In genomic region chr19:45660503-45660790, GRCm38 (mm10) we compare ENCODE assay signal across 8 mouse cellular contexts. TPM values are rescaled to one million over a fixed set of nuclear protein-coding genes. Genes with fewer than 3 reads are reported as not detected.
DNase-seq lines count a peak whose midpoint lies in the region; ATAC-seq lines count a peak whose summit lies in the region.

No protein-coding gene starts in this region.

- no peaks in the 10 kb centered on the region for H3K27me3 ChIP-seq in heart, embryonic 12.5 days (replicated peaks)
- H3K27me3 ChIP-seq in hindbrain, embryonic 13.5 days, result 0 out of 2 replicates have a peak, but pooled peaks cover 3% of the 10 kb centered on the region
- no peaks in the 10 kb centered on the region for H3K27me3 ChIP-seq in midbrain, embryonic 11.5 days (ENCODE audit: control insufficient read depth, insufficient read depth, low read length)

- H3K9me3 ChIP-seq in heart, embryonic 12.5 days (replicated peaks), result no peaks in the 10 kb centered on the region
- H3K9me3 ChIP-seq in hindbrain, embryonic 13.5 days, result no peaks in the 10 kb centered on the region
- H3K9me3 ChIP-seq in midbrain, embryonic 11.5 days (ENCODE audit: control insufficient read depth, low read length), result no peaks in the 10 kb centered on the region

- peak overlapping the region; percentile 82 for H3K4me2 ChIP-seq in heart, embryonic 12.5 days
- peak overlapping the region; percentile 83 for H3K4me2 ChIP-seq in hindbrain, embryonic 13.5 days
- H3K4me2 ChIP-seq in midbrain, embryonic 11.5 days, result peak overlapping the region; percentile 72

- intact Hi-C loops in heart, postnatal 25 days (cut with DNase I), result no loop called here

- peak overlapping the region; percentile 99 for H3K9ac ChIP-seq in heart, embryonic 12.5 days
- peak overlapping the region; percentile 99 for H3K9ac ChIP-seq in hindbrain, embryonic 13.5 days
- H3K9ac ChIP-seq in midbrain, embryonic 11.5 days (ENCODE audit: low read length), result peak overlapping the region; percentile 98

- peaks cover 32% of the 10 kb centered on the region for H3K4me1 ChIP-seq in heart, embryonic 12.5 days (replicated peaks)
- peaks cover 29% of the 10 kb centered on the region for H3K4me1 ChIP-seq in hindbrain, embryonic 13.5 days (replicated peaks)
- H3K4me1 ChIP-seq in midbrain, embryonic 11.5 days (ENCODE audit: control insufficient read depth, insufficient read depth, low read length), result no peaks in the 10 kb centered on the region; the same call in 1 of the 2 replicates

- H3K4me3 ChIP-seq in heart, embryonic 12.5 days, result peak overlapping the region; percentile 84
- peak overlapping the region; percentile 83 for H3K4me3 ChIP-seq in hindbrain, embryonic 13.5 days
- peak overlapping the region; percentile 75 for H3K4me3 ChIP-seq in midbrain, embryonic 11.5 days (ENCODE audit: low read depth, low read length)

- ATAC-seq in heart, embryonic 12.5 days (ENCODE audit: insufficient number of reproducible peaks, low FRiP score), result no peak
- ATAC-seq in hindbrain, embryonic 13.5 days (ENCODE audit: low FRiP score), result no peak
- no peak; the same call in 1 of the 2 replicates for ATAC-seq in midbrain, embryonic 11.5 days (ENCODE audit: low FRiP score)

- H3K27ac ChIP-seq in heart, embryonic 12.5 days (ENCODE audit: poor library complexity, severe bottlenecking), result peak overlapping the region; percentile 94
- peak overlapping the region; percentile 97 for H3K27ac ChIP-seq in hindbrain, embryonic 13.5 days
- peak overlapping the region; percentile 87; the same call in 1 of the 2 replicates for H3K27ac ChIP-seq in midbrain, embryonic 11.5 days (ENCODE audit: low read depth, low read length)

- 20% methylated on average over 18 of the region's 18 CpGs for WGBS in heart, embryonic 12.5 days
- 17% methylated on average over 18 of the region's 18 CpGs for WGBS in hindbrain, embryonic 13.5 days
- WGBS in midbrain, embryonic 11.5 days, result 19% methylated on average over 18 of the region's 18 CpGs

- DNase-seq in heart, postnatal 25 days (ENCODE audit: low spot score), result no peak
- DNase-seq in thymus, postnatal 4 days, result peak; percentile 79
- no peak for DNase-seq in thymus, postnatal 25 days
- DNase-seq in midbrain, embryonic 11.5 days (ENCODE audit: low spot score, missing footprints), result no peak
- no peak for DNase-seq in adrenal gland, postnatal 4 days (ENCODE audit: low spot score in 2 of 2)
- DNase-seq in cerebellum, adult 8-10 months, result no peak

- H3K36me3 ChIP-seq in heart, embryonic 12.5 days, result no peaks in the 10 kb centered on the region
- no peaks in the 10 kb centered on the region for H3K36me3 ChIP-seq in hindbrain, embryonic 13.5 days
- H3K36me3 ChIP-seq in midbrain, embryonic 11.5 days (ENCODE audit: control insufficient read depth, insufficient read depth, low read length), result no peaks in the 10 kb centered on the region

RNA-seq across cellular contexts. Expression of gene Fbxw4, which starts 0.3 kb away (rescaled TPM):
- polyA plus RNA-seq in heart, embryonic 12.5 days (2016; fragmentation: Nextera tagmentation; extraction: Ambion mirVana), result 4.3 and 4.8 TPM in 2 replicates
- 10 to 100 TPM; 29.7 to 30.4 TPM for total RNA-seq in heart, postnatal 25 days (2021)
- polyA plus RNA-seq in hindbrain, embryonic 13.5 days (2015; fragmentation: Nextera tagmentation; extraction: Ambion mirVana), result 3.6 and 4.2 TPM in 2 replicates
- 2.4 and 3.2 TPM in 2 replicates for polyA plus RNA-seq in midbrain, embryonic 11.5 days (2014; fragmentation: Nextera tagmentation; extraction: Ambion mirVana)
- 10 to 100 TPM; 29.3 to 31.6 TPM for total RNA-seq in adrenal gland, postnatal 4 days (2021)
